Mouse (Mus musculus) liver, adult (tissue): Measurements from ENCODE around the gene Isyna1.

Source experiments
- GATA4 ChIP-seq: IDR thresholded peaks from 2 replicates; pipeline ENCODE4 v1.6.1; 2014; ENCODE audit warnings: mild to moderate bottlenecking, low read length; ENCODE audit not compliant: insufficient replicate concordance

Isyna1 gene

GRCm38 (mm10) chr8:70625104-70625503, 30.9 kb downstream of the Isyna1 start:
- TF ChIP-seq GATA4 = no peak

DNA sequence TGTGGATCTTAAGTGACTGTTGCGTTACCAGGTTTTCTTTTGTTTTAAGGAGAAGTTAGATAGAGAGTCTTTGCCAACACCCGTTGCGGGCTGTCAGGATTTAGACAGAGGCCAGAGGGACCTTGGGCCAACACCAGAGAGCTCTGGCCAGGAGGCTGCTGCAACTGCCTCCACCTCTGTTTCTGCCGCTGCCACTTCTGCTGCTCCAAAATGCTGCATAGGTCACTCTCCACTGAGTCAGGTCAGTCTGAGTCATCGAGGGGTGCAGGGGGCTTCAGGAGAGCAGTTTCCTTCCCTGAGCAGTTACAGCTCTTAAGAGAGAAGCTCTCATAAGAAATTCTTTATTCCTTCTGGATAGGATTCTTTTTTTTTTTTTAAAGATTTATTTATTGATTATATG, 32.9 kb downstream of the Isyna1 start:
- no peak for TF ChIP-seq GATA4

DNA sequence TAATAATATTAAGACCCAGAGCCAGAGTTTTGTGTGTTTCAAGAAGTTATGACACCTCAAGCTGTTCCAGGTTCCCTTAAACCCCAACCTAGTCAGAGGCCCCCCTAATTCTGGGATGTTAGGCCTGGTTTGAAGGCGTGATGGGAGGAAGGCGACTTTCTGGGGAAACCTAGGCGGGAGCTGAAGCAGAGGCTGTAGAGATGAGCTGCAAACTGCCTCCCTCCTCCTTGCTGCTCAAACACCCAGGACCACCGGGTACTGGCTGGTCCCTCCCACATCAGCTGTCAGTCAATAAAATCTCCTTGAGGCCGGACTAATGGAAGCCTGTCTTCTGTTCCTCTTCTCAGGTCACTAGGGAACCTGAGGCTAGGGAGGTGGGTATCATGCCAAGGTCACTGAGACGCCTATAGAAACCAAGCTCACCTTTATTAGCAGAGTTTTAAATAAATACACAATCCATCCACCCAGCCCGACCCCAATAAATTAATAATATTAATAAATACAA, 34.9 kb downstream of the Isyna1 start:
- no peak for TF ChIP-seq GATA4

- no peak; the same call in 1 of the 2 replicates for TF ChIP-seq GATA4
These were observed 35.7 kb downstream of the Isyna1 start for GRCm38 (mm10) chr8:70629574-70630531.

GRCm38 (mm10) chr8:70630532-70631381, 36.6 kb downstream of the Isyna1 start:
- no peak for TF ChIP-seq GATA4

DNA sequence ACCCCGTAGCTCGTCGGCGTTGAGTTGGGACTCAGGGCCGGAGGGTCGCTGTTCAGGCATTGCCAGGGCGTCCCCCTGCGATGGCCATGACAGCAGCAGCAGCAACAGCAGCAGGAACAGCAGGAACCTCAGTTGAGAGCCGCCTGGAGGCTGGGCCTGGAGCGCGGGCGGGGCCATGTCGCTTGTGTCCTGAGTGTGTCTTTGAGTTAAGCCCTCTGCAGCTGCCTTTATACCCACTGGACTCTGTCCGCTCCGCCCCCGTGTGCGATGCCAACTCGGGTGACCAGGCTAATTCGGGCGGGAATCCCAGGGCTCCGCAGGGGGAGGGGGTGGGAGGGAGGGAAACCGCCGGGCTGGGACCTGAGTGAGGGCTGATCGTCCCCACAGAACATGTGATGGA, 37.3 kb downstream of the Isyna1 start:
- no peak for TF ChIP-seq GATA4

- no peak for TF ChIP-seq GATA4
These were observed 38.2 kb downstream of the Isyna1 start, which contains the start of gene Gdf15 for GRCm38 (mm10) chr8:70632346-70632892. Gdf15 (minus strand) TSS chr8:70632456.

- no peak for TF ChIP-seq GATA4
These were observed 39.9 kb downstream of the Isyna1 start for GRCm38 (mm10) chr8:70634066-70634465.

DNA sequence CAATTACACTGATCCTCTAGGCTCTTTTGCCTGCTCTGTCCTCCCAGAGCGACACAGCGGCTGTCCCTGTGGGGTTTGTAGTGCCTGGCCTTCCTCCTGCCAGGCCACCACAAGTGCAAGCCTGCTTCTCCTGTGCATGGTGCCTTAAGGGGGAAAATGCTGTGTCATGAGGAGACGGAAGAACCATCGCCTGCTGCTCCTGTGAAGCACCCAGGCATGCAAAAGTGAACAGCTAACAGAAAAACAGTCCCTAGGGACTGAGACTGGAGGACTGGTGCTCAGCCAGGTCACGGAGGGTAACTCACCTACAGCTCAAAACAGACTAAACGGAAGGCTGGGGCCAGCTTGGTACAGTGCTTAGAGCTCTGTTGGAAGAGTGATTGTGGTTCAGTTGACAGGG, 41.4 kb downstream of the Isyna1 start:
- TF ChIP-seq GATA4 = no peak

DNA sequence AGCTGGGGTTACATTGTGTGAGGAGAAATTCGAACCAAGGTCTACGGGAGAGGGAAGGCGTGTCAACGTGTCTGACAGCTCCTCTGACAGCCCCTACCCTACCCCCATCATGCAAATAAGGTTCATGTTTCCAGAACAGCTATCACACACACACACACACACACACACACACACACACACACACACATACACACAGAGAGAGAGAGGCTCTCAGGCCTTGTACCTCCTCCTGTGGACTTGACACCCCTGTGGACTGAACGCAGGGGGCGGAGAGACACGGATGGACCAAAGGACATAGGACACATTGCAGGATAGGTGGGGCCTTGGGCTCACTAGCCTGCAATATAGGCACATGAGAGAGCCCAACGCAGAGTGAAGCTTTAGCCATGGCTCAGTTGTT, 42.7 kb downstream of the Isyna1 start:
- no peak for TF ChIP-seq GATA4

DNA sequence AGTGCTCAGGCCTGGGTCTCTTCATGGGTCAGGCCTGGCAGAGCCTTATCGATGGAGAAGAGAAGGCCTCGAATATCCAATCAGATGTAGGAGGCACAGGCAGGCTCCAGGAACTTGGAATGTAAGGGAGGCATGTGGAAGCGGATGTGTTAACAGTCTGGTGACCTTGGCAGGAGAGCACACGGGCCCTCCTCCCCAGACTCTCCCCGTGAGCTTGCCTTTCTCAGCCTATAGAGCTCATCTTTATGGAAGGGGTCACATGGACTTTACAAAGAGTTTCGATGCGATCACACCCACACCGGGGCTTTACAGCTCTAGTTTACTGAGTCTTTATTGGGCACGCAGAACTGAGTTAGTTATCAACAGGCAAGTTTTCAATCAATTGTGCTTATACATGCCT, 44.6 kb downstream of the Isyna1 start:
- no peak for TF ChIP-seq GATA4

- no peak for TF ChIP-seq GATA4
These were observed 48.8 kb downstream of the Isyna1 start for GRCm38 (mm10) chr8:70643019-70643418.

GRCm38 (mm10) chr8:70644065-70644464, 49.9 kb downstream of the Isyna1 start:
- no peak for TF ChIP-seq GATA4

- TF ChIP-seq GATA4 = no peak
These were observed 51.5 kb downstream of the Isyna1 start for GRCm38 (mm10) chr8:70645501-70646224.

- TF ChIP-seq GATA4 = no peak
These were observed 52.2 kb downstream of the Isyna1 start for GRCm38 (mm10) chr8:70646369-70646768.
